Mouse (Mus musculus): ENCODE measurements at regions not wholly inside any gene's neighbourhood (a gene's known extent, or its start where the extent isn't known, plus 50 kb on each side); places are given as distances from the start of the nearest gene placed in this dataset.
A peak's percentile ranks its signal among the peaks of the same experiment; 100 is the strongest.

- peak; percentile 63 for DNase-seq (ENCODE audit: low read depth, low spot score)
- Histone ChIP-seq H3K4me1 (ENCODE audit: control insufficient read depth in 1 of 2, insufficient read depth in 2 of 2, low read length in 2 of 2) (no peaks in the 10 kb centered on the region), H3K4me3 (ENCODE audit: control insufficient read depth in 1 of 2, insufficient read depth in 1 of 2, low read depth in 2 of 2, low read length in 2 of 2) (no peak overlapping the region), H3K9me3 (replicated peaks; ENCODE audit: insufficient read depth, low read length) (no peaks in the 10 kb centered on the region), H3K27me3 (ENCODE audit: control insufficient read depth in 1 of 2, insufficient read depth in 2 of 2, low read length in 2 of 2) (no peaks in the 10 kb centered on the region; a peak in 1 of 4 replicates), H3K79me2 (ENCODE audit: control insufficient read depth, insufficient read depth, low read length, poor library complexity) (no peaks in the 10 kb centered on the region), H3K9ac (ENCODE audit: control insufficient read depth, low read depth, low read length, poor library complexity, severe bottlenecking) (no peak overlapping the region), H3K27ac (ENCODE audit: control insufficient read depth, low read depth, low read length) (no peak overlapping the region), H3K36me3 (ENCODE audit: control insufficient read depth in 1 of 2, insufficient read depth in 2 of 2, low read length in 2 of 2) (no peaks in the 10 kb centered on the region)
- TF ChIP-seq SMC3 (IDR thresholded peaks at IDR 0.05; ENCODE audit: low read depth, low read length) (peak; percentile 90), POLR2AphosphoS2 (IDR thresholded peaks at IDR 0.05; ENCODE audit: low read length) (no peak), ZC3H11A (IDR thresholded peaks at IDR 0.05; ENCODE audit: low read depth, low read length) (peak; percentile 77), RCOR1 (IDR thresholded peaks at IDR 0.05; ENCODE audit: low read depth, low read length) (no peak), JUND (IDR thresholded peaks at IDR 0.05; ENCODE audit: low read depth, low read length) (no peak), CTCF (IDR thresholded peaks at IDR 0.05 in 2 of 3, conservative IDR thresholded peaks at IDR 0.05 in 1 of 3; ENCODE audit: control insufficient read depth in 1 of 3, insufficient read depth in 1 of 3, low read depth in 2 of 3, low read length in 3 of 3, poor library complexity in 1 of 3, severe bottlenecking in 1 of 3) (peak; percentile 24 to 81 (median 55); a peak in 5 of 6 replicates), USF1 (IDR thresholded peaks at IDR 0.05; ENCODE audit: low read depth, low read length) (no peak), MYC (IDR thresholded peaks at IDR 0.05; ENCODE audit: low read depth, low read length) (no peak), TCF12 (IDR thresholded peaks at IDR 0.05; ENCODE audit: low read depth, low read length) (no peak), RAD21 (IDR thresholded peaks at IDR 0.05; ENCODE audit: low read depth, low read length) (peak; percentile 88), SIN3A (IDR thresholded peaks at IDR 0.05; ENCODE audit: low read length) (no peak)
Observed at GRCm38 (mm10) chr15:43991229-43991628, 3857.1 kb downstream of the 9330182O14Rik start.

- Histone ChIP-seq H3K4me1 (ENCODE audit: control insufficient read depth in 1 of 2, insufficient read depth in 2 of 2, low read length in 2 of 2) (no peaks in the 10 kb centered on the region), H3K27ac (ENCODE audit: control insufficient read depth, low read depth, low read length) (no peak overlapping the region), H3K9ac (ENCODE audit: control insufficient read depth, low read depth, low read length, poor library complexity, severe bottlenecking) (no peak overlapping the region), H3K79me2 (ENCODE audit: control insufficient read depth, insufficient read depth, low read length, poor library complexity) (no peaks in the 10 kb centered on the region), H3K36me3 (ENCODE audit: control insufficient read depth in 1 of 2, insufficient read depth in 2 of 2, low read length in 2 of 2) (no peaks in the 10 kb centered on the region), H3K27me3 (ENCODE audit: control insufficient read depth in 1 of 2, insufficient read depth in 2 of 2, low read length in 2 of 2) (no peaks in the 10 kb centered on the region; a peak in 1 of 4 replicates), H3K9me3 (replicated peaks; ENCODE audit: insufficient read depth, low read length) (no peaks in the 10 kb centered on the region), H3K4me3 (ENCODE audit: control insufficient read depth in 1 of 2, insufficient read depth in 1 of 2, low read depth in 2 of 2, low read length in 2 of 2) (no peak overlapping the region)
- TF ChIP-seq HCFC1 (IDR thresholded peaks at IDR 0.05; ENCODE audit: low read depth, low read length) (no peak), ZNF384 (IDR thresholded peaks at IDR 0.05; ENCODE audit: low read depth, low read length) (no peak), MAFK (IDR thresholded peaks at IDR 0.05; ENCODE audit: borderline replicate concordance, low read depth, low read length) (no peak)
- no peak for DNase-seq (ENCODE audit: low read depth, low spot score)
Observed at GRCm38 (mm10) chr15:43992936-43993335, 3858.8 kb downstream of the 9330182O14Rik start.

- Histone ChIP-seq H3K9me3 (replicated peaks; ENCODE audit: insufficient read depth, low read length) (no peaks in the 10 kb centered on the region), H3K4me3 (ENCODE audit: control insufficient read depth in 1 of 2, insufficient read depth in 1 of 2, low read depth in 2 of 2, low read length in 2 of 2) (no peak overlapping the region), H3K4me1 (ENCODE audit: control insufficient read depth in 1 of 2, insufficient read depth in 2 of 2, low read length in 2 of 2) (no peaks in the 10 kb centered on the region), H3K79me2 (ENCODE audit: control insufficient read depth, insufficient read depth, low read length, poor library complexity) (no peaks in the 10 kb centered on the region), H3K9ac (ENCODE audit: control insufficient read depth, low read depth, low read length, poor library complexity, severe bottlenecking) (no peak overlapping the region), H3K36me3 (ENCODE audit: control insufficient read depth in 1 of 2, insufficient read depth in 2 of 2, low read length in 2 of 2) (no peaks in the 10 kb centered on the region), H3K27ac (ENCODE audit: control insufficient read depth, low read depth, low read length) (no peak overlapping the region), H3K27me3 (ENCODE audit: control insufficient read depth in 1 of 2, insufficient read depth in 2 of 2, low read length in 2 of 2) (no peaks in the 10 kb centered on the region)
- DNase-seq (ENCODE audit: low read depth, low spot score): no peak
- no peak for TF ChIP-seq ZC3H11A (IDR thresholded peaks at IDR 0.05; ENCODE audit: low read depth, low read length)
- TF ChIP-seq MAFK (IDR thresholded peaks at IDR 0.05; ENCODE audit: borderline replicate concordance, low read depth, low read length): no peak
- TF ChIP-seq TCF12 (IDR thresholded peaks at IDR 0.05; ENCODE audit: low read depth, low read length): no peak
- no peak for TF ChIP-seq POLR2A (IDR thresholded peaks at IDR 0.05; ENCODE audit: control insufficient read depth in 1 of 2, insufficient read depth in 1 of 2, low read depth in 1 of 2, low read length in 2 of 2, poor library complexity in 1 of 2)
- no peak for TF ChIP-seq CTCF (IDR thresholded peaks at IDR 0.05 in 2 of 3, conservative IDR thresholded peaks at IDR 0.05 in 1 of 3; ENCODE audit: control insufficient read depth in 1 of 3, insufficient read depth in 1 of 3, low read depth in 2 of 3, low read length in 3 of 3, poor library complexity in 1 of 3, severe bottlenecking in 1 of 3)
- no peak for TF ChIP-seq KAT2A (conservative IDR thresholded peaks at IDR 0.05; ENCODE audit: low read depth, low read length)
- TF ChIP-seq MXI1 (IDR thresholded peaks at IDR 0.05; ENCODE audit: low read depth, low read length): no peak
- no peak for TF ChIP-seq POLR2AphosphoS5 (IDR thresholded peaks at IDR 0.05; ENCODE audit: borderline replicate concordance, low read depth, low read length)
Observed at GRCm38 (mm10) chr15:44026468-44027028, 3892.4 kb downstream of the 9330182O14Rik start.

All from MEL (cell line).